In genomic region chr19:34198066-34198465, GRCm38 (mm10) we compare ENCODE assay signal across 14 mouse cellular contexts. TPM values are rescaled to one million over a fixed set of nuclear protein-coding genes. Genes with fewer than 3 reads are reported as not detected.
"Had no signal": no experiment of that assay in that cellular context is flagged by ENCODE, and none has a peak within 500 bp of the region (broad histone marks: within the 10 kb centered on the region; RNA-seq: fewer than 3 reads in every experiment).

No protein-coding gene starts in this region.

- H3K4me3 ChIP-seq: limb, embryonic 15.5 days; liver, embryonic 13.5 days; midbrain, embryonic 10.5 days; midbrain, embryonic 15.5 days had no signal

- H3K27ac ChIP-seq: limb, embryonic 15.5 days; liver, embryonic 13.5 days; midbrain, embryonic 10.5 days; midbrain, embryonic 15.5 days had no signal

- ATAC-seq: liver, postnatal 0 days; midbrain, embryonic 15.5 days had no signal

- H3K9me3 ChIP-seq: limb, embryonic 15.5 days; liver, embryonic 13.5 days; midbrain, embryonic 10.5 days; midbrain, embryonic 15.5 days had no signal

- H3K36me3 ChIP-seq: limb, embryonic 15.5 days; liver, embryonic 13.5 days; midbrain, embryonic 10.5 days; midbrain, embryonic 15.5 days had no signal

- H3K4me2 ChIP-seq: limb, embryonic 15.5 days; liver, embryonic 13.5 days; midbrain, embryonic 15.5 days had no signal

- H3K27me3 ChIP-seq: limb, embryonic 15.5 days; liver, embryonic 13.5 days; midbrain, embryonic 15.5 days had no signal

- H3K9ac ChIP-seq: limb, embryonic 15.5 days; liver, embryonic 13.5 days; liver, postnatal 0 days; midbrain, embryonic 15.5 days had no signal

- DNase-seq: kidney, adult 18-20 months; kidney, postnatal 14 days; liver, embryonic 13.5 days; liver, postnatal 0 days; right cerebral cortex, postnatal 14 days; thymus, adult 18-20 months; thymus, postnatal 14 days had no signal

RNA-seq across cellular contexts. Expression of gene Ankrd22, which starts 32.2 kb away (rescaled TPM):
- total RNA-seq: layer of hippocampus, postnatal 14 days had no signal
- polyA plus RNA-seq: kidney, embryonic 14.5 days; limb, embryonic 11.5 days; neural tube, embryonic 14.5 days had no signal
